Mouse (Mus musculus): ENCODE measurements around the gene Hoxb6. TPM values are rescaled to one million over a fixed set of nuclear protein-coding genes. Genes with fewer than 3 reads are reported as not detected.

The Hoxb6 gene
- polyA plus RNA-seq, 1 experiment: not detected

- Histone ChIP-seq H3K4me3 (ENCODE audit: insufficient read depth, low read length) (no peak overlapping the region), H3K4me1 (ENCODE audit: control insufficient read depth, insufficient read depth, low read length) (no peaks in the 10 kb centered on the region), H3K27ac (ENCODE audit: insufficient read depth, low read length) (no peak overlapping the region)
- no peak for TF ChIP-seq CTCF (IDR thresholded peaks at IDR 0.05; ENCODE audit: extremely low read depth, insufficient read depth, low read length)
- TF ChIP-seq POLR2A (IDR thresholded peaks at IDR 0.05; ENCODE audit: extremely low read depth, insufficient read depth, low read length): no peak
These were observed 55.4 kb downstream of the Hoxb6 start for GRCm38 (mm10) chr11:96347717-96348116.

- no peaks in the 10 kb centered on the region for H3K4me1 ChIP-seq (ENCODE audit: control insufficient read depth, insufficient read depth, low read length)
- no peak overlapping the region for H3K4me3 ChIP-seq (ENCODE audit: insufficient read depth, low read length)
- TF ChIP-seq CTCF (IDR thresholded peaks at IDR 0.05; ENCODE audit: extremely low read depth, insufficient read depth, low read length) (no peak), POLR2A (IDR thresholded peaks at IDR 0.05; ENCODE audit: extremely low read depth, insufficient read depth, low read length) (no peak)
- H3K27ac ChIP-seq (ENCODE audit: insufficient read depth, low read length): no peak overlapping the region
These were observed 56.1 kb downstream of the Hoxb6 start for GRCm38 (mm10) chr11:96348141-96348928.

GRCm38 (mm10) chr11:96348988-96349387 is 56.7 kb downstream of the Hoxb6 start:
- H3K4me3 ChIP-seq (ENCODE audit: insufficient read depth, low read length): no peak overlapping the region
- no peaks in the 10 kb centered on the region for H3K4me1 ChIP-seq (ENCODE audit: control insufficient read depth, insufficient read depth, low read length)
- H3K27ac ChIP-seq (ENCODE audit: insufficient read depth, low read length): no peak overlapping the region
- TF ChIP-seq POLR2A (IDR thresholded peaks at IDR 0.05; ENCODE audit: extremely low read depth, insufficient read depth, low read length) (no peak), CTCF (IDR thresholded peaks at IDR 0.05; ENCODE audit: extremely low read depth, insufficient read depth, low read length) (no peak)

GRCm38 (mm10) chr11:96349491-96350340 is 57.4 kb downstream of the Hoxb6 start:
- Histone ChIP-seq H3K4me1 (ENCODE audit: control insufficient read depth, insufficient read depth, low read length) (no peaks in the 10 kb centered on the region), H3K4me3 (ENCODE audit: insufficient read depth, low read length) (no peak overlapping the region), H3K27ac (ENCODE audit: insufficient read depth, low read length) (no peak overlapping the region)

GRCm38 (mm10) chr11:96350341-96350624 is 58.0 kb downstream of the Hoxb6 start, which contains the start of gene Hoxb2:
Hoxb2 (plus strand) TSS chr11:96350525.
- Histone ChIP-seq H3K27ac (ENCODE audit: insufficient read depth, low read length) (no peak within 1 kb of the TSS), H3K4me3 (ENCODE audit: insufficient read depth, low read length) (no peak within 1 kb of the TSS), H3K4me1 (ENCODE audit: control insufficient read depth, insufficient read depth, low read length) (no peaks in the 10 kb centered on the region)
- TF ChIP-seq CTCF (IDR thresholded peaks at IDR 0.05; ENCODE audit: extremely low read depth, insufficient read depth, low read length) (no peak), POLR2A (IDR thresholded peaks at IDR 0.05; ENCODE audit: extremely low read depth, insufficient read depth, low read length) (no peak)

More at GRCm38 (mm10) chr11:96349491-96350340, 57.4 kb downstream of the Hoxb6 start:
- no peak for TF ChIP-seq CTCF (IDR thresholded peaks at IDR 0.05; ENCODE audit: extremely low read depth, insufficient read depth, low read length)
- no peak for TF ChIP-seq POLR2A (IDR thresholded peaks at IDR 0.05; ENCODE audit: extremely low read depth, insufficient read depth, low read length)

GRCm38 (mm10) chr11:96350791-96351190 is 58.5 kb downstream of the Hoxb6 start:
- H3K27ac ChIP-seq (ENCODE audit: insufficient read depth, low read length): no peak overlapping the region

More at GRCm38 (mm10) chr11:96350791-96351190, 58.5 kb downstream of the Hoxb6 start:
- TF ChIP-seq POLR2A (IDR thresholded peaks at IDR 0.05; ENCODE audit: extremely low read depth, insufficient read depth, low read length) (no peak), CTCF (IDR thresholded peaks at IDR 0.05; ENCODE audit: extremely low read depth, insufficient read depth, low read length) (no peak)
- no peaks in the 10 kb centered on the region for H3K4me1 ChIP-seq (ENCODE audit: control insufficient read depth, insufficient read depth, low read length)
- H3K4me3 ChIP-seq (ENCODE audit: insufficient read depth, low read length): no peak overlapping the region

Other genes with a start within 250 kb of the Hoxb6 start
- 47.7 and 49.4 TPM in 2 replicates for gene Ube2z, start 227.1 kb upstream of the Hoxb6 start, polyA plus RNA-seq (2012; rRNA removed)
- 448 and 494 TPM in 2 replicates for gene Atp5g1, start 216.8 kb upstream of the Hoxb6 start, polyA plus RNA-seq (2012; rRNA removed)
- not detected in 2 replicates for gene Calcoco2, start 180.5 kb upstream of the Hoxb6 start, polyA plus RNA-seq (2012; rRNA removed)
- 0.15 and 0.27 TPM in 2 replicates for gene Ttll6, start 158.7 kb upstream of the Hoxb6 start, polyA plus RNA-seq (2012; rRNA removed)
- gene Hoxb13, start 98.2 kb upstream of the Hoxb6 start, polyA plus RNA-seq (2012; rRNA removed): not detected in 2 replicates
- not detected in 2 replicates for gene Hoxb9, start 21.0 kb upstream of the Hoxb6 start, polyA plus RNA-seq (2012; rRNA removed)
- gene Hoxb8, start 10.6 kb upstream of the Hoxb6 start, polyA plus RNA-seq (2012; rRNA removed): not detected in 2 replicates
- not detected in 2 replicates for gene Hoxb7, start 5.9 kb upstream of the Hoxb6 start, polyA plus RNA-seq (2012; rRNA removed)
- gene Hoxb5, start 10.9 kb downstream of the Hoxb6 start, polyA plus RNA-seq (2012; rRNA removed): not detected in 2 replicates
- 0.04 TPM in 1 of 2 replicates, not detected in the other for gene Hoxb4, start 25.8 kb downstream of the Hoxb6 start, polyA plus RNA-seq (2012; rRNA removed)
- gene Hoxb3, start 30.9 kb downstream of the Hoxb6 start, polyA plus RNA-seq (2012; rRNA removed): not detected in 2 replicates
- gene Hoxb2, start 58.0 kb downstream of the Hoxb6 start, polyA plus RNA-seq (2012; rRNA removed): not detected in 2 replicates
- not detected in 2 replicates for gene Hoxb1, start 73.3 kb downstream of the Hoxb6 start, polyA plus RNA-seq (2012; rRNA removed)
- 3.0 and 3.4 TPM in 2 replicates for gene Skap1, start 172.1 kb downstream of the Hoxb6 start, polyA plus RNA-seq (2012; rRNA removed)

All from cortical plate, adult 2 months (tissue).